Mouse (Mus musculus) brain, embryonic 14.5 days (tissue): Measurements from ENCODE around the gene Kazn. TPM values are rescaled to one million over a fixed set of nuclear protein-coding genes. Genes with fewer than 3 reads are reported as not detected.

Source experiments
- DNase-seq: peaks from one replicate; pipeline ENCODE4 v3.0.0-alpha.2; 2011; ENCODE audit warnings: low read depth
- CTCF ChIP-seq: fragments of 200-500 bp; IDR thresholded peaks from 2 replicates; pipeline ENCODE4 v1.5.1; 2012; ENCODE audit warnings: inconsistent platforms, mild to moderate bottlenecking, moderate library complexity, borderline replicate concordance; ENCODE audit not compliant: insufficient read depth, insufficient read length; ENCODE audit errors: extremely low read depth
- POLR2A ChIP-seq: fragments of 200-500 bp; IDR thresholded peaks from 2 replicates; pipeline ENCODE4 v1.6.1; 2012; ENCODE audit warnings: mild to moderate bottlenecking, inconsistent platforms, borderline replicate concordance; ENCODE audit not compliant: poor library complexity, insufficient read depth, insufficient read length, severe bottlenecking; ENCODE audit errors: extremely low read depth
- polyA plus RNA-seq: library from polyadenylated mRNA; depleted of rRNA; stranded (reverse); fragments of >200 nt; gene quantifications from 2 replicates; pipeline ENCODE4 v1.2.3, GENCODE M21; 2012

Gene Kazn
- polyA plus RNA-seq, 1 experiment: 61.2 TPM

GRCm38 (mm10) chr4:142217048-142217447 lies 22.2 kb downstream of the Kazn start:
- TF ChIP-seq CTCF (no peak), POLR2A (no peak)

GRCm38 (mm10) chr4:142215760-142216159 lies 23.4 kb downstream of the Kazn start:
- TF ChIP-seq CTCF: no peak
- no peak for TF ChIP-seq POLR2A
- no peak for DNase-seq

More at GRCm38 (mm10) chr4:142217048-142217447, 22.2 kb downstream of the Kazn start:
- DNase-seq: no peak

- no peak for TF ChIP-seq POLR2A
- no peak for TF ChIP-seq CTCF
These were observed 24.7 kb downstream of the Kazn start for GRCm38 (mm10) chr4:142214532-142214931.

GRCm38 (mm10) chr4:142212425-142212824 lies 26.8 kb downstream of the Kazn start:
- DNase-seq: no peak
- no peak for TF ChIP-seq POLR2A
- no peak for TF ChIP-seq CTCF

More at GRCm38 (mm10) chr4:142214532-142214931, 24.7 kb downstream of the Kazn start:
- no peak for DNase-seq

- no peak for DNase-seq
- TF ChIP-seq CTCF (no peak), POLR2A (no peak)
These were observed 29.3 kb downstream of the Kazn start for GRCm38 (mm10) chr4:142209884-142210283.

GRCm38 (mm10) chr4:142209476-142209875 lies 29.7 kb downstream of the Kazn start:
- peak; percentile 41 for DNase-seq
- TF ChIP-seq CTCF (no peak), POLR2A (no peak)

- no peak for TF ChIP-seq POLR2A
- no peak for TF ChIP-seq CTCF
- DNase-seq: no peak
These were observed 33.5 kb downstream of the Kazn start for GRCm38 (mm10) chr4:142205693-142206092.

- no peak for DNase-seq
- TF ChIP-seq POLR2A (no peak), CTCF (peak; percentile 19; the same call in 1 of the 2 replicates)
These were observed 42.6 kb downstream of the Kazn start for GRCm38 (mm10) chr4:142196626-142197025.

GRCm38 (mm10) chr4:142193780-142194179 lies 45.4 kb downstream of the Kazn start:
- no peak for DNase-seq
- TF ChIP-seq POLR2A: no peak
- TF ChIP-seq CTCF: no peak

GRCm38 (mm10) chr4:142193151-142193578 lies 46.0 kb downstream of the Kazn start:
- no peak for DNase-seq
- TF ChIP-seq POLR2A (no peak), CTCF (no peak)

- DNase-seq: no peak
- TF ChIP-seq POLR2A (no peak), CTCF (no peak)
These were observed 49.2 kb downstream of the Kazn start for GRCm38 (mm10) chr4:142189960-142190359.

- TF ChIP-seq CTCF (no peak), POLR2A (no peak)
- DNase-seq: no peak
These were observed 50.7 kb downstream of the Kazn start for GRCm38 (mm10) chr4:142188501-142188900.

GRCm38 (mm10) chr4:142186155-142186554 lies 53.0 kb downstream of the Kazn start:
- TF ChIP-seq POLR2A (no peak), CTCF (peak; percentile 10; the same call in 1 of the 2 replicates)
- DNase-seq: no peak

GRCm38 (mm10) chr4:142185533-142185900 lies 53.7 kb downstream of the Kazn start:
- no peak for TF ChIP-seq POLR2A
- TF ChIP-seq CTCF: no peak
- no peak for DNase-seq
